Mouse (Mus musculus): ENCODE data around the gene Vps50. TPM values are rescaled to one million over a fixed set of nuclear protein-coding genes. Genes with fewer than 3 reads are reported as not detected.
"Not testable (repeated sequence)": the region's sequence is repeated elsewhere in the genome, so short reads cannot be mapped to it uniquely, and the experiment has no call there.

Gene Vps50
- polyA plus RNA-seq, 1 experiment from 2014 or later, result 20.3 TPM

DNA sequence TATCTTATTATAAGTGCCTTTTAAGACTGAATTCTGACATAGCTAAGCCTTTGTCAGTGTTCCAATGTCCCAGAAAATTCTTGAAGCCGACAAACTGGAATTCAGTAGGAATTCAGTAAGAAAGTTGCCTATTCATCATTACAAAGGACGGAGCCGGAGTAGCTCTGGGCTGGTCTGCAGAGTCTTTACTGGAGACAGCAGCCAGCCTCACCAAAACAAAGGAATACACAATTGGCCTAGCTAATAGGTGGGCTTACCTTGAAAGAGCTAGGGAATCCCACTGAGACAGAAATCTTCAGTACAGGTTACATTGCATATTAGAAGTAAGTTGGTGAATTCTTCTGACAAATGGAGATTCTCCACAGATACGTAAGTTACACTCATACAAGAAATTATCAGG is 59.0 kb downstream of the Vps50 start:
- H3K27me3 ChIP-seq (ENCODE audit: control insufficient read depth, insufficient read depth, low read length), result no peaks in the 10 kb centered on the region
- peaks cover 7% of the 10 kb centered on the region for H3K36me3 ChIP-seq (ENCODE audit: control insufficient read depth, insufficient read depth, low read length)
- H3K9me3 ChIP-seq (ENCODE audit: control insufficient read depth, low read length), result no peaks in the 10 kb centered on the region
- H3K27ac ChIP-seq (replicated peaks in 1 of 2; ENCODE audit: control insufficient read depth in 1 of 2, insufficient read depth in 1 of 2, low read depth in 2 of 2, low read length in 2 of 2), result no peak overlapping the region
- WGBS, result 89% methylated on average over 4 of the region's 4 CpGs
- H3K4me3 ChIP-seq (ENCODE audit: control insufficient read depth in 1 of 2, insufficient read depth in 1 of 2, low read depth in 1 of 2, low read length in 2 of 2), result no peak overlapping the region
- H3K4me1 ChIP-seq (ENCODE audit: control insufficient read depth in 2 of 2, insufficient read depth in 2 of 2, low read length in 2 of 2), result no peaks in the 10 kb centered on the region
- no peak overlapping the region for H3K4me2 ChIP-seq (ENCODE audit: low read length)
- no peak overlapping the region for H3K9ac ChIP-seq (ENCODE audit: low read length)
- ATAC-seq (ENCODE audit: insufficient number of reproducible peaks, insufficient read depth, low FRiP score, low read depth), result no peak

DNA sequence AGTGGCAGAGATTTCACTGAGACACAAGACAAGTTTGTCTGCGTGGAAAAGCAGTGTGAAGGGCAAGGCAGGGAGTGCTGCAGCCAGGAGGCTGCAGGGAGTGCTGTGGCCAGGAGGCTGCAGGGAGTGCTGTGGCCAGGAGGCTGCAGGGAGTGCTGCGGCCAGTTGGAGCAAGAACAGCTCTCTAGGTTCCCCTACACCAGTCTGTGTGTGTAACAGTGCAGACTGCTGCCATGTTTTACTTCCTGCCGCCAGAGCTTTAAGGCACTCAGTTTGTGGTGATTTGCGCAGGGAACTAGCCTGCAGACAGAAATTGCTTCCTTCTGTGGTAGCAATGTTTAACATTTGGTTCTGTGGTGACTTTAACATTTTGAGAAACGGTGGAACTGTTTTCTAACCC is 61.8 kb downstream of the Vps50 start:
- no peak for ATAC-seq (ENCODE audit: insufficient number of reproducible peaks, insufficient read depth, low FRiP score, low read depth)

DNA sequence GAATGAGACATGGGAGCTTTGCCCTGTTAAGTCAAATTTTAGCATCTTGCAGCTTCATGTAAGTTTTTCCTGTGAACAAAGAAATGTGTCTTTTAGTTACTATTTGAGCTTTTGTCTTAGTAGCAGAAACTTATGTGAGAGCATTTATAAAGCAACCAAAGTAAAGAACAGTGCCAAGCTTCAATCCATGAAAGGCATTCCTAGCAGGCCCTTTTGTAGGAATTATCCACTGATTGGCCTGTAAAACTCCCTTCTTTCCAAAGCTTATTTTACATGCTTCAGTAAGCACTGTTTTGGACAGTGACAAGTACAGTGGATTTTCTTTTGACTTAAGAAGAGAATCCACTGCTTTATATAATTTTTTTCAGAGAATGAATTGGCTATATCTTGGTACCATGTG is 64.1 kb downstream of the Vps50 start:
- Histone ChIP-seq H3K4me2 (ENCODE audit: low read length) (no peak overlapping the region), H3K36me3 (ENCODE audit: control insufficient read depth, insufficient read depth, low read length) (peaks cover 6% of the 10 kb centered on the region; the same call in 1 of the 2 replicates), H3K27me3 (ENCODE audit: control insufficient read depth, insufficient read depth, low read length) (no peaks in the 10 kb centered on the region), H3K4me1 (ENCODE audit: control insufficient read depth in 2 of 2, insufficient read depth in 2 of 2, low read length in 2 of 2) (no peaks in the 10 kb centered on the region), H3K9me3 (ENCODE audit: control insufficient read depth, low read length) (no peaks in the 10 kb centered on the region), H3K27ac (replicated peaks in 1 of 2; ENCODE audit: control insufficient read depth in 1 of 2, insufficient read depth in 1 of 2, low read depth in 2 of 2, low read length in 2 of 2) (no peak overlapping the region), H3K4me3 (ENCODE audit: control insufficient read depth in 1 of 2, insufficient read depth in 1 of 2, low read depth in 1 of 2, low read length in 2 of 2) (no peak overlapping the region), H3K9ac (ENCODE audit: low read length) (no peak overlapping the region)
- no peak for ATAC-seq (ENCODE audit: insufficient number of reproducible peaks, insufficient read depth, low FRiP score, low read depth)

More for the DNA sequence above, 61.8 kb downstream of the Vps50 start:
- no peak overlapping the region for H3K9ac ChIP-seq (ENCODE audit: low read length)
- no peak overlapping the region for H3K4me3 ChIP-seq (ENCODE audit: control insufficient read depth in 1 of 2, insufficient read depth in 1 of 2, low read depth in 1 of 2, low read length in 2 of 2)
- H3K9me3 ChIP-seq (ENCODE audit: control insufficient read depth, low read length), result no peaks in the 10 kb centered on the region
- no peaks in the 10 kb centered on the region for H3K27me3 ChIP-seq (ENCODE audit: control insufficient read depth, insufficient read depth, low read length)
- 46% methylated on average over 5 of the region's 5 CpGs for WGBS
- H3K4me1 ChIP-seq (ENCODE audit: control insufficient read depth in 2 of 2, insufficient read depth in 2 of 2, low read length in 2 of 2), result no peaks in the 10 kb centered on the region
- no peak overlapping the region for H3K27ac ChIP-seq (replicated peaks in 1 of 2; ENCODE audit: control insufficient read depth in 1 of 2, insufficient read depth in 1 of 2, low read depth in 2 of 2, low read length in 2 of 2)
- peaks cover 7% of the 10 kb centered on the region for H3K36me3 ChIP-seq (ENCODE audit: control insufficient read depth, insufficient read depth, low read length)
- no peak overlapping the region for H3K4me2 ChIP-seq (ENCODE audit: low read length)

DNA sequence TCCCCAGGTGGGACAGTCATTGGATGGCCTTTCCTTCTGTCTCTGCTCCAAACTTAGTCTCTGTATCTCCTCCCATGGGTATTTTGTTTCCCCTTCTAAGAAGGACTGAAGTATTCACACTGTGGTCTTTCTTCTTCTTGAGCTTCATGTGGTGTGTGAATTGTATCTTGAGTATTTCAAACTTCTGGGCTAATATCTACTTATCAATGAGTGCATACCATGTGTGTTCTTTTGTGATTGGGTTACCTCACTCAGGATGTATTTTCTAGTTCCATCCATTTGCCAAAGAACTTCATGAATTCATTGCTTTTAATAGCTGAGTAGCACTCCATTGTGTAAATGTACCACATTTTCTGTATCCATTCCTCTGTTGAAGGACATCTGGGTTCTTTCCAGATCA is 65.9 kb downstream of the Vps50 start:
- not testable (repeated sequence) for H3K27ac ChIP-seq (replicated peaks in 1 of 2; ENCODE audit: control insufficient read depth in 1 of 2, insufficient read depth in 1 of 2, low read depth in 2 of 2, low read length in 2 of 2); H3K4me1 ChIP-seq (ENCODE audit: control insufficient read depth in 2 of 2, insufficient read depth in 2 of 2, low read length in 2 of 2); H3K9me3 ChIP-seq (ENCODE audit: control insufficient read depth, low read length); H3K36me3 ChIP-seq (ENCODE audit: control insufficient read depth, insufficient read depth, low read length); ATAC-seq (ENCODE audit: insufficient number of reproducible peaks, insufficient read depth, low FRiP score, low read depth); H3K4me2 ChIP-seq (ENCODE audit: low read length); H3K27me3 ChIP-seq (ENCODE audit: control insufficient read depth, insufficient read depth, low read length); H3K4me3 ChIP-seq (ENCODE audit: control insufficient read depth in 1 of 2, insufficient read depth in 1 of 2, low read depth in 1 of 2, low read length in 2 of 2); H3K9ac ChIP-seq (ENCODE audit: low read length)

DNA sequence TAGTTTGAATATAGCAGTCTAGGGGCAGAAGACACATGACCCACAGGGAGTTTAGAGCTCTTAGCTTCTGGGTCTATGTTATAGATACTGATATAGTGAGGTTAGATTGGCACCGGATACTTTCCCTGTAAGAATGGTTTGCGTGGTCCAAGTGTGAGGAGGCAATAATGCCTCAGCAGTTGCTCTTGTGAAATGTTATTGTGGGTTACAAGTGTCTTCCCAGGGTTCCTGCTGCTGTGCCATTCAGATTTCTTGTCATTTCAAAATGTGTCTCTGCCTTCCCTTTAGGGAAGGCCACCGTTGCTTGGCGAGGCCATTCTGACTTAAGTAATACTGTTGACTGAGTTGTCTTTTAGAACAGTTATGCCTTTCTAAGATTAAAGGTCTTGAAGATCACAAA is 66.8 kb downstream of the Vps50 start:
- 90% methylated on average over 4 of the region's 4 CpGs for WGBS
- Histone ChIP-seq H3K4me1 (ENCODE audit: control insufficient read depth in 2 of 2, insufficient read depth in 2 of 2, low read length in 2 of 2) (no peaks in the 10 kb centered on the region), H3K27ac (replicated peaks in 1 of 2; ENCODE audit: control insufficient read depth in 1 of 2, insufficient read depth in 1 of 2, low read depth in 2 of 2, low read length in 2 of 2) (no peak overlapping the region), H3K36me3 (ENCODE audit: control insufficient read depth, insufficient read depth, low read length) (peaks cover 8% of the 10 kb centered on the region; the same call in 1 of the 2 replicates), H3K4me2 (ENCODE audit: low read length) (no peak overlapping the region), H3K9ac (ENCODE audit: low read length) (no peak overlapping the region), H3K4me3 (ENCODE audit: control insufficient read depth in 1 of 2, insufficient read depth in 1 of 2, low read depth in 1 of 2, low read length in 2 of 2) (no peak overlapping the region), H3K27me3 (ENCODE audit: control insufficient read depth, insufficient read depth, low read length) (no peaks in the 10 kb centered on the region), H3K9me3 (ENCODE audit: control insufficient read depth, low read length) (no peaks in the 10 kb centered on the region)
- no peak for ATAC-seq (ENCODE audit: insufficient number of reproducible peaks, insufficient read depth, low FRiP score, low read depth)

DNA sequence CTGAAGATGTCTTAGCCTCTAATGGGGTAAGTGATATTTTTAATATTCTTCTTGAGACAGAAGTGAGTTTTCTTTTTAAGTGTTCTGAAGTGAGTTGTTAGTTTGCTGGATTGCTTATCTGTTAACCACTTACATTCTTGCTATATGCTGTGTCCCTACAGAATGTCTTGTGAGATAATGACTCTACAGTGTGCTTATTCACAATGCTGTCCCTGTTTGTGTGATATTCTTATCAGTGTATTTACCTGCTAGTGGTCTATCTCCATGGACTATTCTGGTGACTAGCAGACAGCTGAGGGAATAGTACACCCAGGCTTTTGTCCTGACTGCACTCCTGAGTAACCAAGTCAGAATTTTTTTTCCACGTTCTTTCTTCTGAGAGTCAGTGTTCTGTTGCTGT is 67.5 kb downstream of the Vps50 start:
- Histone ChIP-seq H3K4me3 (ENCODE audit: control insufficient read depth in 1 of 2, insufficient read depth in 1 of 2, low read depth in 1 of 2, low read length in 2 of 2) (no peak overlapping the region), H3K36me3 (ENCODE audit: control insufficient read depth, insufficient read depth, low read length) (peaks cover 8% of the 10 kb centered on the region; the same call in 1 of the 2 replicates), H3K27me3 (ENCODE audit: control insufficient read depth, insufficient read depth, low read length) (no peaks in the 10 kb centered on the region), H3K4me1 (ENCODE audit: control insufficient read depth in 2 of 2, insufficient read depth in 2 of 2, low read length in 2 of 2) (no peaks in the 10 kb centered on the region), H3K27ac (replicated peaks in 1 of 2; ENCODE audit: control insufficient read depth in 1 of 2, insufficient read depth in 1 of 2, low read depth in 2 of 2, low read length in 2 of 2) (no peak overlapping the region), H3K9me3 (ENCODE audit: control insufficient read depth, low read length) (no peaks in the 10 kb centered on the region), H3K4me2 (ENCODE audit: low read length) (no peak overlapping the region), H3K9ac (ENCODE audit: low read length) (no peak overlapping the region)
- WGBS, result 76% methylated on average over 1 of the region's 1 CpGs
- no peak for ATAC-seq (ENCODE audit: insufficient number of reproducible peaks, insufficient read depth, low FRiP score, low read depth)

DNA sequence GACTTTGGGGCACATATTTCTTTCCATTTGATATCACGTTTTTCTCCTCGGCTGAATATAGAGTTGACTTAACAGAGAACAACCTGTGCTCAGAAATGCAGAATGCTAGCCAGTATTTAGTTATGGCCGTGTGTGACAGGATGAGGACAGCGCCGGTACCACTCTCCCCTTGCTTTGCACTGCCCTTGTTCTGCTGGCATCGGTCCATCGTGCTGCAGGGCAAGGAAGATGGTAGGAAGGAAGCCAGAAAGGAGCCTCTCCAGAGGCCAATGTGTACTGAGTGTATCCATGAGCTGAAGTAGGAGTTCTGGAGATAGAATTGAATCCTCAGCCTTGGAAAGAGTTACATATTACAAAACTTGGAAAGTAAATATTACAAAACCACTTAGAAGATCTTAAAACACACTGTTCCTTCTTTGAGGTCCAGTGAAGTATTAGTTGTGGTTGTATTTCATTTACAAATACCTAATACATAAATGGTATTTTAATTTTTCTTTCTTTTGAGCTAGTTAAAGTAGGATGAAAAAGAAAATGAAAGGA is 69.0 kb downstream of the Vps50 start:
- Histone ChIP-seq H3K4me1 (ENCODE audit: control insufficient read depth in 2 of 2, insufficient read depth in 2 of 2, low read length in 2 of 2) (no peaks in the 10 kb centered on the region), H3K36me3 (ENCODE audit: control insufficient read depth, insufficient read depth, low read length) (peaks cover 18% of the 10 kb centered on the region), H3K9ac (ENCODE audit: low read length) (no peak overlapping the region), H3K9me3 (ENCODE audit: control insufficient read depth, low read length) (no peaks in the 10 kb centered on the region), H3K27ac (replicated peaks in 1 of 2; ENCODE audit: control insufficient read depth in 1 of 2, insufficient read depth in 1 of 2, low read depth in 2 of 2, low read length in 2 of 2) (no peak overlapping the region), H3K27me3 (ENCODE audit: control insufficient read depth, insufficient read depth, low read length) (no peaks in the 10 kb centered on the region), H3K4me2 (ENCODE audit: low read length) (no peak overlapping the region), H3K4me3 (ENCODE audit: control insufficient read depth in 1 of 2, insufficient read depth in 1 of 2, low read depth in 1 of 2, low read length in 2 of 2) (no peak overlapping the region)
- 88% methylated on average over 7 of the region's 7 CpGs for WGBS
- no peak for ATAC-seq (ENCODE audit: insufficient number of reproducible peaks, insufficient read depth, low FRiP score, low read depth)

DNA sequence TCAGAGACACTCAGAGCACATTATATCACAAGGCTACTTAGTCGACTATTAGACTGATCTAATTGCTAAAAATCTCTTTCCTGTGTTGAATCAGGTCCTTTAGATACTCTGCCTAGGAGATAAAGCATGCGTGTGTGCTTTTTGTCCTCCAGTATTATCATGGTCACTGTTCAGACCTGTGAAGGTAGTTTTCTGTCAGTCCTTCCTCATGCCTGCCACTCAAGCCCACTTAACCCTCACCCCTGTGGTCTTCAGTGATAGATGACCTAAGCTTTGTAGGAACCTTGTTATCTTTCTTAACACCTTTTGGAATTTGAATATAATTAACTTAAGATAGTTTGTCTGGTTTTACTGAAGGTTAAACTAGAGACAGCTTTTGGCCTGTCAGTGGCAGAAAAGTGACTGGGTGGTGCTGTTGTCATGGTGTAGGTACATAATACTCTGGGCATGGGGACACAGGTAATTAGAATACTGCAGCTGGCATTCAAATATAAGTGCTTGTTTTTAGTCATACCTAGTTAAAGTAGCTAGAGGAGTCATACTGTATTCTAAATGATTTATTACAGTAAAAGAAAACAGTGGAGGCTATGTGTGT is 74.1 kb downstream of the Vps50 start:
- ATAC-seq (ENCODE audit: insufficient number of reproducible peaks, insufficient read depth, low FRiP score, low read depth), result no peak
- WGBS, result 22% methylated on average over 2 of the region's 2 CpGs

More for the DNA sequence above, 74.1 kb downstream of the Vps50 start:
- H3K9me3 ChIP-seq (ENCODE audit: control insufficient read depth, low read length), result no peaks in the 10 kb centered on the region
- H3K27ac ChIP-seq (replicated peaks in 1 of 2; ENCODE audit: control insufficient read depth in 1 of 2, insufficient read depth in 1 of 2, low read depth in 2 of 2, low read length in 2 of 2), result no peak overlapping the region
- no peak overlapping the region for H3K9ac ChIP-seq (ENCODE audit: low read length)
- no peaks in the 10 kb centered on the region for H3K4me1 ChIP-seq (ENCODE audit: control insufficient read depth in 2 of 2, insufficient read depth in 2 of 2, low read length in 2 of 2)
- no peak overlapping the region for H3K4me2 ChIP-seq (ENCODE audit: low read length)
- no peaks in the 10 kb centered on the region for H3K27me3 ChIP-seq (ENCODE audit: control insufficient read depth, insufficient read depth, low read length)
- H3K36me3 ChIP-seq (ENCODE audit: control insufficient read depth, insufficient read depth, low read length), result peaks cover 12% of the 10 kb centered on the region
- no peak overlapping the region for H3K4me3 ChIP-seq (ENCODE audit: control insufficient read depth in 1 of 2, insufficient read depth in 1 of 2, low read depth in 1 of 2, low read length in 2 of 2)
